Comparison of ENCODE assay signal across 26 mouse cellular contexts in genomic region chr3:109885672-109886071, GRCm38 (mm10).
DNase-seq lines count a peak whose midpoint lies in the region; ATAC-seq and TF ChIP-seq lines count a peak whose summit lies in the region.
"Had no signal": no experiment of that assay in that cellular context is flagged by ENCODE, and none has a peak within 500 bp of the region (broad histone marks: within the 10 kb centered on the region; RNA-seq: fewer than 3 reads in every experiment).

No protein-coding gene starts in this region.

- H3K4me3 ChIP-seq in forebrain, embryonic 14.5 days (ENCODE audit: low read depth, low read length) = no peak overlapping the region
- no peak overlapping the region for H3K4me3 ChIP-seq in forebrain, embryonic 15.5 days
- H3K4me3 ChIP-seq in liver, adult 2 months (ENCODE audit: insufficient read depth, low read depth, low read length) = no peak overlapping the region
- H3K4me3 ChIP-seq in liver, embryonic 12.5 days = no peak overlapping the region
- H3K4me3 ChIP-seq in midbrain, embryonic 13.5 days (replicated peaks) = no peak overlapping the region
- H3K4me3 ChIP-seq in midbrain, embryonic 14.5 days (replicated peaks; ENCODE audit: low read depth, low read length) = no peak overlapping the region
- H3K4me3 ChIP-seq: embryonic facial prominence, embryonic 13.5 days; erythroblast, embryonic 14.5 days; forebrain, embryonic 13.5 days; gastrocnemius, adult 2 months; hindbrain, embryonic 13.5 days had no signal

- no peaks in the 10 kb centered on the region for H3K36me3 ChIP-seq in forebrain, embryonic 14.5 days (ENCODE audit: control insufficient read depth, insufficient read depth, low read length)
- H3K36me3 ChIP-seq in forebrain, embryonic 15.5 days = no peaks in the 10 kb centered on the region
- no peaks in the 10 kb centered on the region for H3K36me3 ChIP-seq in liver, adult 2 months (ENCODE audit: control insufficient read depth, insufficient read depth, low read length)
- H3K36me3 ChIP-seq in liver, embryonic 12.5 days = no peaks in the 10 kb centered on the region
- no peaks in the 10 kb centered on the region for H3K36me3 ChIP-seq in midbrain, embryonic 13.5 days
- H3K36me3 ChIP-seq in midbrain, embryonic 14.5 days (ENCODE audit: control insufficient read depth, insufficient read depth, low read length) = no peaks in the 10 kb centered on the region
- H3K36me3 ChIP-seq: embryonic facial prominence, embryonic 13.5 days; G1E; hindbrain, embryonic 13.5 days had no signal

- H3K27ac ChIP-seq in forebrain, embryonic 14.5 days (ENCODE audit: low read depth, low read length) = no peak overlapping the region
- no peak overlapping the region for H3K27ac ChIP-seq in forebrain, embryonic 15.5 days (replicated peaks)
- H3K27ac ChIP-seq in liver, adult 2 months (replicated peaks; ENCODE audit: insufficient read depth, low read depth, low read length) = no peak overlapping the region
- H3K27ac ChIP-seq in liver, embryonic 12.5 days = no peak overlapping the region
- no peak overlapping the region for H3K27ac ChIP-seq in midbrain, embryonic 13.5 days
- no peak overlapping the region for H3K27ac ChIP-seq in midbrain, embryonic 14.5 days (replicated peaks; ENCODE audit: low read depth, low read length)
- H3K27ac ChIP-seq: embryonic facial prominence, embryonic 13.5 days; forebrain, embryonic 13.5 days; gastrocnemius, adult 2 months; hindbrain, embryonic 13.5 days; hindbrain, postnatal 0 days had no signal

- peak; percentile 11 for DNase-seq in forebrain, embryonic 14.5 days (ENCODE audit: low spot score)
- peak; percentile 35 for DNase-seq in liver, adult 2 months (ENCODE audit: extremely low read depth, low read depth, low spot score)
- no peak for DNase-seq in midbrain, embryonic 14.5 days
- no peak for DNase-seq in frontal cortex, postnatal 14 days (ENCODE audit: low spot score in 2 of 2)
- DNase-seq: adrenal gland, postnatal 10 days; adrenal gland, postnatal 36 days; B cell, adult 2 months; cerebellum, adult 18-20 months; cerebellum, adult 9-10 months; cerebellum, postnatal 14 days; gastrocnemius, adult 2 months; gastrocnemius, postnatal 14 days; heart, adult 11 months had no signal

- no peaks in the 10 kb centered on the region for H3K79me2 ChIP-seq in liver, adult 2 months (ENCODE audit: control insufficient read depth, insufficient read depth, low read length)

- WGBS in forebrain, embryonic 14.5 days = 86% methylated on average over 4 of the region's 4 CpGs
- WGBS in forebrain, embryonic 15.5 days = 83% methylated on average over 4 of the region's 4 CpGs
- WGBS in liver, adult 2 months = 63% methylated on average over 4 of the region's 4 CpGs
- 67% methylated on average over 4 of the region's 4 CpGs for WGBS in liver, embryonic 12.5 days (ENCODE audit: insufficient replicate concordance)
- 66% methylated on average over 4 of the region's 4 CpGs for WGBS in midbrain, embryonic 13.5 days
- WGBS in midbrain, embryonic 14.5 days = 65% methylated on average over 4 of the region's 4 CpGs

- no peak for TF ChIP-seq POLR2A in liver, adult 2 months (IDR thresholded peaks at IDR 0.05; ENCODE audit: extremely low read depth, insufficient read depth, low read length)

- H3K4me2 ChIP-seq in forebrain, embryonic 14.5 days (ENCODE audit: low read length) = no peak overlapping the region
- no peak overlapping the region for H3K4me2 ChIP-seq in forebrain, embryonic 15.5 days (replicated peaks)
- no peak overlapping the region for H3K4me2 ChIP-seq in liver, embryonic 12.5 days
- no peak overlapping the region for H3K4me2 ChIP-seq in midbrain, embryonic 13.5 days (replicated peaks)
- no peak overlapping the region for H3K4me2 ChIP-seq in midbrain, embryonic 14.5 days (ENCODE audit: low read length)
- H3K4me2 ChIP-seq: embryonic facial prominence, embryonic 13.5 days; forebrain, embryonic 13.5 days; heart, embryonic 11.5 days; hindbrain, embryonic 13.5 days had no signal

- no peaks in the 10 kb centered on the region for H3K27me3 ChIP-seq in forebrain, embryonic 14.5 days (replicated peaks; ENCODE audit: control insufficient read depth, insufficient read depth, low read length)
- no peaks in the 10 kb centered on the region for H3K27me3 ChIP-seq in forebrain, embryonic 15.5 days
- no peaks in the 10 kb centered on the region for H3K27me3 ChIP-seq in liver, adult 2 months (ENCODE audit: control insufficient read depth, insufficient read depth, low read length)
- no peaks in the 10 kb centered on the region for H3K27me3 ChIP-seq in liver, embryonic 12.5 days (replicated peaks)
- H3K27me3 ChIP-seq in midbrain, embryonic 13.5 days = no peaks in the 10 kb centered on the region
- H3K27me3 ChIP-seq in midbrain, embryonic 14.5 days (ENCODE audit: control insufficient read depth, insufficient read depth, low read length) = no peaks in the 10 kb centered on the region
- H3K27me3 ChIP-seq: CH12.LX; embryonic facial prominence, embryonic 13.5 days; forebrain, embryonic 13.5 days; hindbrain, embryonic 13.5 days; Patski had no signal

- TF ChIP-seq CTCF in liver, adult 2 months (IDR thresholded peaks at IDR 0.05; ENCODE audit: low read depth, low read length) = no peak

- ATAC-seq in forebrain, embryonic 14.5 days = no peak
- ATAC-seq in forebrain, embryonic 15.5 days (replicated peaks) = no peak
- ATAC-seq in liver, embryonic 12.5 days = no peak
- 0 out of 2 replicates have a peak, but pooled peaks have one; percentile 11 for ATAC-seq in midbrain, embryonic 13.5 days
- no peak for ATAC-seq in midbrain, embryonic 14.5 days (ENCODE audit: low FRiP score, low TSS enrichment)
- ATAC-seq: forebrain, embryonic 13.5 days; hindbrain, postnatal 0 days; inflammation-experienced regulatory T-cells, adult 6 months; Patski had no signal

- H3K9ac ChIP-seq in forebrain, embryonic 14.5 days (ENCODE audit: low read length) = no peak overlapping the region
- H3K9ac ChIP-seq in forebrain, embryonic 15.5 days (replicated peaks) = no peak overlapping the region
- no peak overlapping the region for H3K9ac ChIP-seq in liver, adult 2 months (ENCODE audit: low read depth, low read length)
- H3K9ac ChIP-seq in liver, embryonic 12.5 days = no peak overlapping the region
- H3K9ac ChIP-seq in midbrain, embryonic 13.5 days (replicated peaks) = no peak overlapping the region
- no peak overlapping the region for H3K9ac ChIP-seq in midbrain, embryonic 14.5 days (replicated peaks; ENCODE audit: low read length)
- H3K9ac ChIP-seq: embryonic facial prominence, embryonic 13.5 days; forebrain, embryonic 13.5 days; hindbrain, embryonic 13.5 days had no signal

- H3K9me3 ChIP-seq in forebrain, embryonic 14.5 days (replicated peaks; ENCODE audit: control insufficient read depth, low read length) = no peaks in the 10 kb centered on the region
- no peaks in the 10 kb centered on the region for H3K9me3 ChIP-seq in forebrain, embryonic 15.5 days
- H3K9me3 ChIP-seq in liver, embryonic 12.5 days (replicated peaks) = no peaks in the 10 kb centered on the region
- no peaks in the 10 kb centered on the region for H3K9me3 ChIP-seq in midbrain, embryonic 13.5 days
- H3K9me3 ChIP-seq in midbrain, embryonic 14.5 days (ENCODE audit: control insufficient read depth, low read length) = no peaks in the 10 kb centered on the region
- H3K9me3 ChIP-seq: embryonic facial prominence, embryonic 13.5 days; forebrain, embryonic 13.5 days; hindbrain, embryonic 13.5 days had no signal

- H3K4me1 ChIP-seq in forebrain, embryonic 14.5 days (ENCODE audit: control insufficient read depth, insufficient read depth, low read length) = no peaks in the 10 kb centered on the region
- no peaks in the 10 kb centered on the region for H3K4me1 ChIP-seq in forebrain, embryonic 15.5 days
- H3K4me1 ChIP-seq in liver, adult 2 months (ENCODE audit: control insufficient read depth, insufficient read depth, low read length) = no peaks in the 10 kb centered on the region
- no peaks in the 10 kb centered on the region for H3K4me1 ChIP-seq in liver, embryonic 12.5 days
- H3K4me1 ChIP-seq in midbrain, embryonic 13.5 days (replicated peaks) = no peaks in the 10 kb centered on the region
- H3K4me1 ChIP-seq in midbrain, embryonic 14.5 days (ENCODE audit: control insufficient read depth, insufficient read depth, low read length) = no peaks in the 10 kb centered on the region
- H3K4me1 ChIP-seq: embryonic facial prominence, embryonic 13.5 days; forebrain, embryonic 13.5 days; hindbrain, embryonic 13.5 days had no signal

Comparison
In these comparisons a context has a peak if more than half of its experiments do, and no peak if none do; other contexts are left out.
1. DNase-seq: peak in forebrain, embryonic 14.5 days (single experiment) and liver, adult 2 months (single experiment); none in midbrain, embryonic 14.5 days (single experiment) and frontal cortex, postnatal 14 days (0 of 2).